Mouse (Mus musculus): ENCODE data around the gene 1700067P10Rik. TPM values are rescaled to one million over a fixed set of nuclear protein-coding genes. Genes with fewer than 3 reads are reported as not detected.

1700067P10Rik gene
- total RNA-seq, 1 experiment from 2014 or later = not detected

Other genes with a start within 250 kb of the 1700067P10Rik start
- gene Foxp4, start 164.7 kb upstream of the 1700067P10Rik start, total RNA-seq (2017) = 13.2 and 19.2 TPM in 2 replicates
- gene 1700122O11Rik, start 51.0 kb upstream of the 1700067P10Rik start, total RNA-seq (2017) = not detected in 2 replicates
- gene 9830107B12Rik, start 56.9 kb downstream of the 1700067P10Rik start, total RNA-seq (2017) = 31.7 and 33.5 TPM in 2 replicates
- gene A530064D06Rik, start 78.0 kb downstream of the 1700067P10Rik start, total RNA-seq (2017) = 129 and 143 TPM in 2 replicates
- 172 and 173 TPM in 2 replicates for gene Trem1, start 143.4 kb downstream of the 1700067P10Rik start, total RNA-seq (2017)
- gene Trem3, start 158.5 kb downstream of the 1700067P10Rik start, total RNA-seq (2017) = 140 and 149 TPM in 2 replicates
- gene Treml4, start 175.0 kb downstream of the 1700067P10Rik start, total RNA-seq (2017) = 47.1 and 49.0 TPM in 2 replicates
- 145 and 151 TPM in 2 replicates for gene Treml2, start 210.2 kb downstream of the 1700067P10Rik start, total RNA-seq (2017)
- gene B430306N03Rik, start 226.8 kb downstream of the 1700067P10Rik start, total RNA-seq (2017) = 99.2 and 102 TPM in 2 replicates